Mouse (Mus musculus): ENCODE measurements around the gene Olfr6.

GRCm38 (mm10) chr7:107004169-107004568, 40.4 kb upstream of the Olfr6 start:
- TF ChIP-seq GATA1 (IDR thresholded peaks at IDR 0.05; ENCODE audit: low read length): no peak
- TF ChIP-seq TAL1 (IDR thresholded peaks at IDR 0.05; ENCODE audit: low read length): no peak

Data from erythroblast, embryonic 14.5 days (primary cell).